Mouse (Mus musculus): ENCODE results near the gene Tmem150c.

Gene Tmem150c

DNA sequence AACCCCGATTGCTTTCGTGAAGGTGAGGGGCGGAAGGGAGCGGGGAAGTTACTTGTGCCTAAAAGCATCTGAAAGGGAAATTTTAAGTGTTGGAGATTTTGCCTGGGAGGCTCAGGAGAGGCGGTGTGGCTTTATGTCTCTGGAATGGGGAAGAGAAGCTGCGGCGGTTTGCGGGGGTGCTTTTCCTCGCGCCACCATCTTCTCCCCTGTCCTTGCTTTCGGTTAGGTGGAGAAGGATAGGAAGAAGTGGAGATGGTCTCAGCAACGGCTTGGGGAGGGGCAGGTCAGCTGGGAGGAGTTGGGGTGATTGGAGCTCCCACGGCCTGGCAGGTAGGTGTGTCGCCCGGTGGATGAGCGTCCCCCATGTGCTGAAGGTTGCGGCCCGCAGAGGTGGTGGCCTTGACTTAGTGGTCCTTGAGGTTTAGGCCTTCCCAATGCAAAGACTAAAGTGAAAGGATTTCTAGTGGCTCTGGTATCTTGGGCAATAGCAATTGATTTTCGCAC lies 119.3 kb downstream of the Tmem150c start:
- no peak for TF ChIP-seq NANOG (IDR thresholded peaks at IDR 0.05; ENCODE audit: borderline replicate concordance, low read length)
- TF ChIP-seq CTCF (conservative IDR thresholded peaks at IDR 0.05; ENCODE audit: low read length): no peak
- TF ChIP-seq POU5F1 (IDR thresholded peaks at IDR 0.05; ENCODE audit: borderline replicate concordance, low read length): no peak
- no peaks in the 10 kb centered on the region for H3K27me3 ChIP-seq (ENCODE audit: insufficient read depth, low read length)
- peaks cover 57% of the 10 kb centered on the region for H3K4me1 ChIP-seq (replicated peaks; ENCODE audit: low read depth, low read length)
- peak overlapping the region; percentile 98 for H3K4me3 ChIP-seq (replicated peaks; ENCODE audit: low read length)
- peaks cover 48% of the 10 kb centered on the region for H3K36me3 ChIP-seq (ENCODE audit: insufficient read depth, low read length)
- no peaks in the 10 kb centered on the region for H3K9me3 ChIP-seq (ENCODE audit: low read length)

DNA sequence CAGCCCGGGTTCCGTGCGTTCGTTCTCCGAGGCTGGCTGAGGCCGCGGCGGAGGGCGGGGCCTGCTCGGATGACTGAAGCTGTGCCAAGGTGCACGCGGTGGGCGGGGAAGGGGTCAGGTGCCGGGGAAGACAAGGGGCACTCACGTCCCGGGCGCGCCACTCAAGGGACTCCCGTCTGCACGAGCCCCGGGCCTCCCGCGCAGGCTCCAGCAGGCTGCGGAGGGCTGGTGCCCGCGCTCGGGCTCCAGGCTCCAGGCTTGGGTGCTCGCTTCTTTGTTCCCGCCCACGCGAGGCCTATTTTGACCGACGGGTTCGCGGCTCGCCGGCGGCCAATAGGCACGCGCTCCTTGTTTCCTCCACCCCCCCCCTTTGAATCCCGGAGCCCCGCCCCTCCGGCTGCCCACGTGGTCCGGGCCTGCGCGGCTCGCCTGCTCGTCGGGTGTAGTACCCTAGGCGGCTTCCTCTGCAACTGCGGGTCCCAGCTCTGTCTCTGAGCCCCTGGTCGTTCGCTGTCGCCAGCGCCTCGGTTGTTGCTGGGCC lies 119.9 kb downstream of the Tmem150c start, which contains the start of the genes Hnrnpdl and Enoph1:
Gene Hnrnpdl, minus strand, starts transcription at position 63 of the 541 bp plus-strand sequence.
Gene Enoph1, plus strand, starts transcription at position 384 of the 541 bp plus-strand sequence.
- H3K4me3 ChIP-seq (replicated peaks; ENCODE audit: low read length): peak within 1 kb of the TSS; percentile 98
- TF ChIP-seq CTCF (conservative IDR thresholded peaks at IDR 0.05; ENCODE audit: low read length) (no peak), NANOG (IDR thresholded peaks at IDR 0.05; ENCODE audit: borderline replicate concordance, low read length) (no peak), POU5F1 (IDR thresholded peaks at IDR 0.05; ENCODE audit: borderline replicate concordance, low read length) (no peak)
- H3K4me1 ChIP-seq (replicated peaks; ENCODE audit: low read depth, low read length): peaks cover 57% of the 10 kb centered on the region
- no peaks in the 10 kb centered on the region for H3K9me3 ChIP-seq (ENCODE audit: low read length)
- H3K27me3 ChIP-seq (ENCODE audit: insufficient read depth, low read length): no peaks in the 10 kb centered on the region
- peaks cover 48% of the 10 kb centered on the region for H3K36me3 ChIP-seq (ENCODE audit: insufficient read depth, low read length)

DNA sequence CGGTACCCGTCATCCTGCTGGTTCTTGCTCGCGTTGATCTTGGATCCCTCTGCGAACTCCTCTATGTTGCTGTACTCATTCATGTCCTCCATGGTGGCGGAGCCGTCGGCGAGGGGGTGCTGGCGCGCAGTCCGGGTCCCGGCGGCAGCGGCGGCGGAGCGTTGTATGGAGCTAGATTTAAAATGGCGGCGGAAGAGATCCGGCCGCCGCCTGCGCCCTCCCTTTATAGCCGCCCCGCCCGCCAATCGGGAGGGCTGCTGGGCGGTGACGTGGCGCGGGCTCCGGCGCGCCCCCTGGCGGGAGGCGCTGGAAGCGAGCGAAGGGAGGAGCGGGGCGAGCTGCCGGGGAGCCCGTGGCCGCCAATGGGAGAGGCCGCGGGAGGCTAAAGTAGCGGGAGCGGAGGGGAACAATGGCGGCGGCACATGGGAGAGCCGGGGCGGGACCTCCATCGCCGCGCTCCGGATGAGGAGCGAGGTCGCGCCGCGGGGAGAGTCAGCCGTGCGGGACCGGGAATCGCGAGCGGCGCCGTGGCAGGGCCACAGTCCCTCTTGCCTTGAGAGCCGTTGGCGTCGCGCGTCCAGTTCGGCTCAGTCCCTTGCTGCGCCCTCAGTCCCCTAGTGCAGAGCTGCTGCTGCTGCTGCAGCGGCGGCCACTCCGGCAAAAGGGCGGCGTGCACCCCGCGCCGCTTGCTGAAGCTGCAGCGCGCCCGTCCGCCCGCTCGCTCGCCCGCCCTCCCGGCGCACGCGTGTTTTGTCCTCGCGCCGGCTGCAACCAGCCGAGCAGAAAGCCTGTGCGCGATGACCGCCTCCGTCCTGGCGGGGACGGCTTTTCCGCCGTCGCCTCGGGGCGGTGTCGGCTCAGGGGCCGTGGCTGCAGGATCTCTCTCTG lies 120.7 kb downstream of the Tmem150c start:
- Histone ChIP-seq H3K4me1 (replicated peaks; ENCODE audit: low read depth, low read length) (peaks cover 60% of the 10 kb centered on the region), H3K9me3 (ENCODE audit: low read length) (no peaks in the 10 kb centered on the region), H3K27me3 (ENCODE audit: insufficient read depth, low read length) (no peaks in the 10 kb centered on the region), H3K36me3 (ENCODE audit: insufficient read depth, low read length) (peaks cover 55% of the 10 kb centered on the region), H3K4me3 (replicated peaks; ENCODE audit: low read length) (peak overlapping the region; percentile 98)
- TF ChIP-seq CTCF (conservative IDR thresholded peaks at IDR 0.05; ENCODE audit: low read length): no peak
- TF ChIP-seq NANOG (IDR thresholded peaks at IDR 0.05; ENCODE audit: borderline replicate concordance, low read length): no peak
- no peak for TF ChIP-seq POU5F1 (IDR thresholded peaks at IDR 0.05; ENCODE audit: borderline replicate concordance, low read length)

DNA sequence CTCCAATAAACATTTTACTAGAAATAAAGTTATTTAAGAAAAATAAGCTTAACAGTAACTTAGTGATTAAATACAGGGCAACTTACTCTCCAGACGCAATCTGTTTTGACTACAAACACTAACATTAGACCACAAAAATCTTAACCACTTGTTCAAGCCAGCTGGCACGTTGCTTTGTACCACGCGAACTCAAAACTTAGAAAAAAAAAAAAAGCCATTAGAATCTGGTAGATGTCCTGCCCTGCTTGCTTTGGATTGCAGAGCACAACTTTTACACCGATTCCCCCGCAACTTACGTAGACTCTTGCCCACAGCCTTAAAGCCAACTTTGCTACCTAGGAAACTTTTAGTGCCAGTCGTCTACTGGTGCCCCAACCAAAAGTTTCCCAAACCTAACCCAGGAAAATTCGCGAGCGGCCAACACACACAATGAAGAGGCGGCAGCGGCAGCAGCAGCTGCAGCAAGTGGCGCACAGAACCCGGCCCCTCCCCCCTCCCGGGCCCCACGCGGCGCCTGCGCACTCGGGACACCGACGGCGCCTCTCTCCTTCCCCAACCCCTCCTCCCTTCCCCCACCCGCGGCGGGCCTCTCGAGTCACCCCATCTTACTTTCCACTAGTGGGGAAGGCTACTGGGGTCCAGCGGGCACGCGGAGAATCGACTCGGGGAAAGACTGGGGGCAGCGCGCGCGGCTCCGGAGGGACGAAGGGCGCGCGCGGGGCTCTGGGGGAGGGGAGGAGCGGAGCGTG lies 121.5 kb downstream of the Tmem150c start:
- H3K9me3 ChIP-seq (ENCODE audit: low read length): no peaks in the 10 kb centered on the region
- peaks cover 55% of the 10 kb centered on the region for H3K4me1 ChIP-seq (replicated peaks; ENCODE audit: low read depth, low read length)
- peaks cover 63% of the 10 kb centered on the region for H3K36me3 ChIP-seq (ENCODE audit: insufficient read depth, low read length)
- H3K4me3 ChIP-seq (replicated peaks; ENCODE audit: low read length): peak overlapping the region; percentile 98
- no peaks in the 10 kb centered on the region for H3K27me3 ChIP-seq (ENCODE audit: insufficient read depth, low read length)
- TF ChIP-seq CTCF (conservative IDR thresholded peaks at IDR 0.05; ENCODE audit: low read length): no peak
- TF ChIP-seq POU5F1 (IDR thresholded peaks at IDR 0.05; ENCODE audit: borderline replicate concordance, low read length): no peak

DNA sequence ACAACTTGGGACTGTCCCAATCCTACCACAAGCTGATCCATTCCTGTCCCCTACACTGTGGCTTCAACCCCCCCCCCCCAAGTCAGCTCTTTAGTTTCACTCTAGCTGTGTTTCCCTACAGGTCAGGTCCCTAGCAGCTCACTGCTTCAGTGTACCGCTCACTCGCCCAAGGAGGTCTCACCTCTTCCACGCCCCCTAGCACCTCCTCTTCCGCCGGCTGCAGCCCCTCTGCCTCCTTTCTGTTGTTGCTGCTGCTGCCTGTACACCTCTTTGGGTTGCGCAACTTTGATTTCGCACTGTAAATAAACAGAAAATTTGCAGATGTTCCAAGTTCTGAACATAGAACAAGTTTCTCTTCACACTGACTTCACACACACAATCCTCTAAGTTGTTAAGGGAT lies 122.9 kb downstream of the Tmem150c start:
- peak overlapping the region; percentile 98 for H3K4me3 ChIP-seq (replicated peaks; ENCODE audit: low read length)
- H3K9me3 ChIP-seq (ENCODE audit: low read length): no peaks in the 10 kb centered on the region
- H3K4me1 ChIP-seq (replicated peaks; ENCODE audit: low read depth, low read length): peaks cover 52% of the 10 kb centered on the region
- H3K27me3 ChIP-seq (ENCODE audit: insufficient read depth, low read length): no peaks in the 10 kb centered on the region
- peaks cover 63% of the 10 kb centered on the region for H3K36me3 ChIP-seq (ENCODE audit: insufficient read depth, low read length)
- TF ChIP-seq NANOG (IDR thresholded peaks at IDR 0.05; ENCODE audit: borderline replicate concordance, low read length) (no peak), POU5F1 (IDR thresholded peaks at IDR 0.05; ENCODE audit: borderline replicate concordance, low read length) (no peak), CTCF (conservative IDR thresholded peaks at IDR 0.05; ENCODE audit: low read length) (no peak)

DNA sequence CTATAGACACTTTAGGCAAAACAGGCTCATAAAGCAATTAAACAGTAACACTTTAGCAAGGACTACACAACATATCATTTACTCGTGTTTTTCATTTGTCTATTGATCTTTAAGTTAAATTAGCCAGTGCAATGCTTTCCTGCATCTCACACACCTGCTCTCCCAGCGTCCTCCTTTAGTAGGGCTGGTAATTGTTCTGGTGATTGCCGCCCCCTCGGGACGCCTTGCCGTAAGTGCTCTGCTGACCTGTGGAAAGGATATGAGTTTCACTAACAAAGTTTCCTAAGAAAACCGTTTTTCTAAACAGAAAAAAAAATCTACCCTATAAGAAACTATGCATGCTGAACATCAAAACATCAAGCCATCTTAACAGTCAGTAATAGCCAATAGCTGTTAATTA lies 123.7 kb downstream of the Tmem150c start:
- TF ChIP-seq NANOG (IDR thresholded peaks at IDR 0.05; ENCODE audit: borderline replicate concordance, low read length): no peak
- no peak for TF ChIP-seq POU5F1 (IDR thresholded peaks at IDR 0.05; ENCODE audit: borderline replicate concordance, low read length)
- TF ChIP-seq CTCF (conservative IDR thresholded peaks at IDR 0.05; ENCODE audit: low read length): no peak

DNA sequence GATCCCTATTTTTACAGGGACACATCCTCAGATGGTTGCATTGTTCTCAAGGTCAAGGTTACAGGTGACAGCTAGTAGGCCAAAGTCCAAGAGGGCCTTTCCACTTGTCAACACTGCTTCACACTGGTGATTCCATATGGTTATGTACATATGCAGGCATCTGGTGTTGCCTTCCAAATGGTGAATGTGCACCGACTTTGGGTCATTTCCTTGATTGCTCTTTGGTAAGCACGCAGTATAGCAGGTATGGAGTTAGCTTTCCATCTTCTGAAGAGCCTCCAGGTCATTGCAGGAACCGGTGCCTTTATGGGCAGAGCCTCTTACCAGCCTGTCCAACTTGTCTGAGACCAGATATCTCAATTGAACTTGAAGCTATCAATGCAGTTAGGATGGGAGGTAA lies 127.0 kb downstream of the Tmem150c start:
- Histone ChIP-seq H3K27me3 (ENCODE audit: insufficient read depth, low read length) (no peaks in the 10 kb centered on the region), H3K36me3 (ENCODE audit: insufficient read depth, low read length) (peaks cover 66% of the 10 kb centered on the region), H3K4me3 (replicated peaks; ENCODE audit: low read length) (no peak overlapping the region), H3K9me3 (ENCODE audit: low read length) (no peaks in the 10 kb centered on the region), H3K4me1 (replicated peaks; ENCODE audit: low read depth, low read length) (peaks cover 45% of the 10 kb centered on the region)
- no peak for TF ChIP-seq NANOG (IDR thresholded peaks at IDR 0.05; ENCODE audit: borderline replicate concordance, low read length)
- no peak for TF ChIP-seq CTCF (conservative IDR thresholded peaks at IDR 0.05; ENCODE audit: low read length)
- no peak for TF ChIP-seq POU5F1 (IDR thresholded peaks at IDR 0.05; ENCODE audit: borderline replicate concordance, low read length)

More for the DNA sequence above, 123.7 kb downstream of the Tmem150c start:
- Histone ChIP-seq H3K36me3 (ENCODE audit: insufficient read depth, low read length) (peaks cover 68% of the 10 kb centered on the region), H3K9me3 (ENCODE audit: low read length) (no peaks in the 10 kb centered on the region), H3K4me1 (replicated peaks; ENCODE audit: low read depth, low read length) (peaks cover 46% of the 10 kb centered on the region), H3K4me3 (replicated peaks; ENCODE audit: low read length) (peak overlapping the region; percentile 98), H3K27me3 (ENCODE audit: insufficient read depth, low read length) (no peaks in the 10 kb centered on the region)

DNA sequence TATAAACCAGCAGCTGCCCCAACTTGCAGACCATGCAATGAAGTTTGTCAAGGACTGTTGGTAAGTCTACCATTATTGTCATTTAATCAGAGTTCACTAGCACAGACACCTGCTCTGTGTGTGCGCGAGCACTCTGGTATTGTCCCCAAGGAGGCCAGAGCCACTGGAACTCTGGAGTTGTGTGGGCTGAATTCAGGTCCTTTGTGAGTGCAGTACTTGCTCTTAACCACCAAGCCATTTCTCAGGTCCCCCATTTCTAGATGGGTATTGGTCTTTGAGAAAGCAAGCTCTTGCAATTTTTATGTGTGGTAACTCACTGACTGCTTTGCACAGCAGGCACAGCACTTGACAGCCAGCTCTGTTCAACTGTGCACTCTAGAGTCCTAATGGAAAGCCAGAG lies 127.5 kb downstream of the Tmem150c start:
- Histone ChIP-seq H3K4me3 (replicated peaks; ENCODE audit: low read length) (no peak overlapping the region), H3K36me3 (ENCODE audit: insufficient read depth, low read length) (peaks cover 61% of the 10 kb centered on the region), H3K9me3 (ENCODE audit: low read length) (no peaks in the 10 kb centered on the region), H3K27me3 (ENCODE audit: insufficient read depth, low read length) (no peaks in the 10 kb centered on the region), H3K4me1 (replicated peaks; ENCODE audit: low read depth, low read length) (peaks cover 40% of the 10 kb centered on the region)
- TF ChIP-seq CTCF (conservative IDR thresholded peaks at IDR 0.05; ENCODE audit: low read length) (0 out of 2 replicates have a peak, but pooled peaks have one; percentile 15), NANOG (IDR thresholded peaks at IDR 0.05; ENCODE audit: borderline replicate concordance, low read length) (no peak)
